Mouse (Mus musculus) embryonic fibroblast, embryonic 13.5 days (primary cell): ENCODE results near the gene Upk3b.

Experiments
- CTCF ChIP-seq: IDR thresholded peaks from 2 replicates; pipeline ENCODE4 v1.5.1; 2011; ENCODE audit warnings: mild to moderate bottlenecking, control low read depth, low read length, moderate library complexity, borderline replicate concordance; ENCODE audit not compliant: insufficient read depth
- POLR2A ChIP-seq: IDR thresholded peaks from 2 replicates; pipeline ENCODE4 v1.6.1; 2011; ENCODE audit warnings: low read depth, mild to moderate bottlenecking, control low read depth, low read length, moderate library complexity

DNA sequence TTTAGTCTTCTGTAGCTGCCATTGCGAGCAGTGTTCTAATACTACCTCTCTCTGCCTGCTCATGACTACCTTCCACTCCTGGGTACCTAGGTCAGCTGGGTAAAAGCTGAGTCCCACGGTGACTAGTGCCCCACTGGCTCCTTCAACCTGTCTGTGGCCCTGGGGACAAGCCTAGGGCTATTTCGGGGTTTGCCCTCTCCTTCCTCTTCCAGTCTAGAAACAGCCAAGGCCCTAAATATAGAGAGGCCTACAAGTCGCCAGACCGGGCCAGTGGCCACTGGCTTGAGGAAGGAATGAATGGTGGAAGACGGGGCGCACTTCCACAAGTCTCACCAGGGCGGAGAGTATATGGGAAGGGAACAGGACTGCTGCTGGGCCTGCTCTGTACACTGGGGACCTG is 48.0 kb downstream of the Upk3b start:
- TF ChIP-seq CTCF (no peak), POLR2A (no peak)
